Mouse (Mus musculus): ENCODE measurements around the gene Cir1.

Cir1 gene

DNA sequence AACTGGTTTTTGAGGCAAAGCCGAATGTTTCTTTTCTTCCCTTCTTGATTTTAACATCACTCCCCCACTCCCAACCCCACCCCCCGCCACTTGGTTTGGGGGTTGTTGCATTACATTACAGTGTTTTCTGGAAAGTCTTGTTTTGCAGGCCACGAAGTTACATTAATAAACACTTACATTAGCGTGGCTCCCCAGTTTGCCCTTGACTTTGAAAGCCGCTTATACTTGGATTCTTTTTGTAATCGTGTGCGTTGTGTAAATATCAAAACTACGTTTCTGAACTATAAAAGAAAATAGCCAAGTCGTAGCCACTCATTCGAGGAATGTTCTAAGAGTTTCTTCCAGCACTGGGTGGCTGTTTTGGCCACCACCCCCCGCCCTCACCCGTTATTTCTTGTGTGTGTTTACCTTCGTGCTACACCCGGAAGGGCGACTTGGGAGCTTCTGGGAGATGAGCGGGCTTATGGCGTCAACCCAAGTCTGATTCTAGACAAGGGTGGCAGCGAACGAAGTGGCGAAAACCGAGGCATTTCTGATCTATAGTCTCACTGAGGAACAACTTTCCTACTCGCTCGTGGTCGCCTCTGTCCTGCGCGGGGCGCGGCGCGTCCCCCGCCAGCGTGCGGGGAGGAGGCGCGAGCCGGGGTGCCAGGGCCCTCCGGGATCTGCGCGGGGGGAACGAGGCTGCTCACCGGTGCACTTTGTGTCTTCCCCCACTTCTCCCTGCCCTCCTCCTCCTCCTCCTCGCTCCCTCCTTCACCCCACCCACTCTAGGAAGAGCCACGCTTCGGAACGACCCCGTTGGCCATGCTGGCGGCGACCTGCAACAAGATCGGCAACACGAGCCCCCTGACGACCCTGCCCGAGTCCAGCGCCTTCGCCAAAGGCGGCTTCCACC, 39.9 kb downstream of the Cir1 start:
- DNase-seq (ENCODE audit: low spot score in 2 of 2) = no peak

- peak in 1 of 2 experiments; percentile 73 for DNase-seq (ENCODE audit: low spot score in 2 of 2)
These were observed 40.9 kb downstream of the Cir1 start, which contains the start of gene Sp9 for GRCm38 (mm10) chr2:73271459-73272161. Sp9 (plus strand) TSS chr2:73271925.

- DNase-seq (ENCODE audit: low spot score in 2 of 2) = no peak
These were observed 41.7 kb downstream of the Cir1 start for GRCm38 (mm10) chr2:73270593-73271458.

- DNase-seq (ENCODE audit: low spot score in 2 of 2) = no peak
These were observed 42.4 kb downstream of the Cir1 start for GRCm38 (mm10) chr2:73270071-73270592.

- no peak for DNase-seq (ENCODE audit: low spot score in 2 of 2)
These were observed 42.8 kb downstream of the Cir1 start for GRCm38 (mm10) chr2:73269666-73270065.

GRCm38 (mm10) chr2:73268836-73269395, 43.6 kb downstream of the Cir1 start:
- no peak for DNase-seq (ENCODE audit: low spot score in 2 of 2)

- peak in 1 of 2 experiments; percentile 18 for DNase-seq (ENCODE audit: low spot score in 2 of 2)
These were observed 44.2 kb downstream of the Cir1 start for GRCm38 (mm10) chr2:73268281-73268680.

- DNase-seq (ENCODE audit: low spot score in 2 of 2) = no peak
These were observed 44.7 kb downstream of the Cir1 start for GRCm38 (mm10) chr2:73267818-73268217.

GRCm38 (mm10) chr2:73267231-73267630, 45.3 kb downstream of the Cir1 start:
- DNase-seq (ENCODE audit: low spot score in 2 of 2) = no peak

DNA sequence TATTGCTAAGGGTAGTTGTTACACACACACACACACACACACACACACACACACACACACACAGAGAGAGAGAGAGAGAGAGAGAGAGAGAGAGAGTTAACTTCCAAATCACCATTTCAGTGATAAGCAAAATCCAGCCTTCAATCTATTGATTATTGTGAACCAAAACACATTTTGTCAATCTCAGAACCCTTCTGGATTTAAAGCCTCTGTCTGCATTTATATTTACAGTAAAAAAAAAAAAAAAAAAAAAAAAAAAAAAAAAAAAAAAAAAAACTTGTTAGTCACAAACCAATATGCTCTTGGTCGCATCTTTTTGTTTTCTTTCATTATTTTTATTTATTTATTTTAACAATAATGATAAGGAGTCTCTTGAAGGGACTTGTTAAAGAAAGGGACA, 45.9 kb downstream of the Cir1 start:
- no peak for DNase-seq (ENCODE audit: low spot score in 2 of 2)

DNA sequence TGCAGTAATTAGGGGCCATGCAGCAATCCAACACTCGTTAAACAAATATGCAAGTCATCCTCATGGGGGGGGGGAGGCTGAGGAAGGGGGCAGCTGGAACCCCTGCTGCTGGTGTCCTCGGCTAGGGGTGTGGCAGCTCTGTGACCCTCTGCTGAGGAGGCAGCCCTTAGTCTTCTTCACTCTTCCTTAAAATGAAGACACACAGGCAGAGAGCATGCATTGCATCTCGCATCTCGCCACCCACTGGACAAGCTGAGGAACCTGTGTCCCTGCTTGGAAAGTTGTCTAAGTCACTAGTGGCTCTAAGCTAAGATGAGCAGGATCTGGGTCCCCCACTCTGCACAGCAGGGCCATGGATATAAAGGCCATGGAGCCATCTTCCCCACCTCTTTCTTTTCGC, 46.5 kb downstream of the Cir1 start:
- DNase-seq (ENCODE audit: low spot score in 2 of 2) = no peak

DNA sequence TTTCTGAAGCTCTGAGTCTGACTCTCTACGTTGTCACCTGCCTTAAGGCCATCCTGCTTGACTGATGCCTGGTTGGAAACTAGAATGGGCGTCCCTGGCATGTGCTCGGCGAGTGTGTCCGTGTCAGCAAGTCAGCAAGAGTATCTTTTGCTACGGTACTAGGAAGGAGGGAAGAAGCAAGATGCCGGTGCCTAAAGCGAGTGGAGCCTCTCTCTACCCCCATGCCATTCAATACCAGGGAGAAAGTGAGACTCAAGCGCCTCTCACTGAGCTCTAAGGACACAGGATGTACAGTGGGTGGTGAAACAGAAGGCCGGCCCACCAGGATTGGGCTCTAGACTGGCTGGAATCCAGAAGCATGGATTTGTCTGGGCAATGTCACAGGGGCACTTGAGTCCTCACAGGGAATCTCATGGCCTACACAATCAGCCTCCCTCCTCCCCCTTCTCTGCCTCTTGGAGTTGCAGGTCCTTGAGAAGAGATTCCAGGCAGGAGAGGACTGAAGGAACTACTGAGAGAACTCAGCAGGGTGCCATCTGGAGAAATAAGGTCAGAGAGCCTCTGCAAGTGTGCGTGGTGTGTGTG, 47.8 kb downstream of the Cir1 start:
- no peak for DNase-seq (ENCODE audit: low spot score in 2 of 2)

- peak in 1 of 2 experiments; percentile 24 for DNase-seq (ENCODE audit: low spot score in 2 of 2)
These were observed 48.5 kb downstream of the Cir1 start for GRCm38 (mm10) chr2:73263794-73264610.

DNA sequence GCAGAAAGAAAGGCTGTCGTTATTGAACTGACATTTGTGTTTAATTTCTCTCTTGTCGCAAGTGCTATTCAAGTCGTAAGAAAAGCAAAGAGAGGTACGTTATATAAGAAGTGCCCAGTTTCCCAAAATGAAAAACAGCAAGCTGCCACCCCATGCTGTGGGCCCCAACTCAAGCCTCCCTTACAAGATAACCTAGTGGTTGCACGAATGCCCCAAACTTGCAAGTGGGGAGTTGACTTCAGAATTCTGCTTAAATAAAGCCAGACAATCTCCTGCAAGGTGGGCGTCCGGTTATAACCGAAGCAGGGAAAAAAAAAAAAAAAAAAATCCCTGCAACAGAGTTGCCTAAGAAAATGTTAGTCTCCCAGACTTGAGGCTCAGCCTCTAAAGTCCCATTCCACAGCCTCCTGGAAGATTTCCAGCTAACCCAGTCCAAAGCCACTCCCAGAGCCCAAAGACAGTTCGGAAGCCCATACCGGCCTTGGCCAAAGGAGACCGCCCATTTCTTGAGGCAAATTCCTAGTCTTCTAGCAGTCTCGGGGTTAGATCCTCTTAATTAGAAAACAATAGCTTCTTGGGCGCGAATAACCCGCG, 49.2 kb downstream of the Cir1 start:
- no peak for DNase-seq (ENCODE audit: low spot score in 2 of 2)

GRCm38 (mm10) chr2:73248701-73249100, 63.8 kb downstream of the Cir1 start:
- DNase-seq (ENCODE audit: low spot score in 2 of 2) = no peak

DNA sequence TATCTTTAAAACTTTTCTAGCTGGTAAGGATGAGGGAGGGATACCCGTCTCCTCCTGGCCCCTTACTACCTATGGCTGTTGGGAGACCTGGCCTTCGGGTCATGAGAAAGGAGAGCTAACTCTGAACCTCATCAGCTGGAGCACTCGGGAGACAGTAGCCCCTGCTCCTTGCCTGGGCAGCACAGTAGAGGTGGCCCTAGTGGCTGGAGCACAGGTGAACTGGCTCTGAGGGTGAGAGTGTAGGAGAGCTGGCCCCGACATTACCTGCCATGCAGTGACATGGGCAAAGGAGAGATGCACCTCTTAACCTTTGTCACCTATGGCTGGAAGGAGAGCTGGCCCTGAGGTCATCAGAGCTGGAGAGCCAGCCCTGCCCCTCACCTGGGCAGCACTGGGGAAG, 71.2 kb downstream of the Cir1 start:
- no peak for DNase-seq (ENCODE audit: low spot score in 2 of 2)

Measured in frontal cortex, postnatal 10 days (tissue).